Mouse (Mus musculus) heart, adult 11 months (tissue): ENCODE measurements at regions not wholly inside any gene's neighbourhood (a gene's known extent, or its start where the extent isn't known, plus 50 kb on each side); places are given as distances from the start of the nearest gene placed in this dataset.

Experiments used
- DNase-seq: peaks from one replicate; pipeline ENCODE4 v3.0.0; 2022

DNA sequence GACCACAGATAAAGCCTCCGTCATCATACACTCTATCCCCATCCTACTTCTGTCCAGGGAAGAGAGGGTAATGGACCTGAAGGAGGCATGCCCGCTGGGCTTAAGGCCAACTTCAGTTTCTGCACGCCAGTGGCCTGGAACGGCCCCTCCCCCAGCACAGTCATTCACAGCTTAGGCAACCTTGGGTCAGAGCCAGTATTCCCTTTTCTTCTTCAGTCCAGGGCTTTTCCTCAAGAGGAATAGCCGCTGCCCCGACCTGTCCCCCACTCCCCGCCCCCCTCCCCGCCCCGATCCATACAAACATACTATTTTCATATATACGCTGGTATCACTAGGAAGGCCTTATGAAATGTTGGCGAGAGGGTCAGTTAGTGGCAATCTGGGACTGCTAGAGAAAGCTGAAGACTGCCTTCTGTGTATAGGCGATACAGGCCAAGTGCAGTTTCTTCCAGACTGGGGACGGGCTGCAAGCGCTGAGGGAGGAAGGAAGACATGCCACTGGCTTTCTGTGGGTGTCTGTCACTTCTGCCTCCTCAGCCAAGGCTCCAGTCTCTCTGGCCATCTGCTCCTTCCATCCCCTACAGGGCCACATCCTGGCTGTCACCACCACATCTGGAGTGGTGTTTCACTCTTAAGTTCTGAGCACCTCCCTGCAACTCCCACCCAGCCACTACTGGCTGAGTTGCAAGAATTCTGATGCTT is 113.5 kb upstream of the Lemd2 start:
- peak; percentile 98 for DNase-seq

DNA sequence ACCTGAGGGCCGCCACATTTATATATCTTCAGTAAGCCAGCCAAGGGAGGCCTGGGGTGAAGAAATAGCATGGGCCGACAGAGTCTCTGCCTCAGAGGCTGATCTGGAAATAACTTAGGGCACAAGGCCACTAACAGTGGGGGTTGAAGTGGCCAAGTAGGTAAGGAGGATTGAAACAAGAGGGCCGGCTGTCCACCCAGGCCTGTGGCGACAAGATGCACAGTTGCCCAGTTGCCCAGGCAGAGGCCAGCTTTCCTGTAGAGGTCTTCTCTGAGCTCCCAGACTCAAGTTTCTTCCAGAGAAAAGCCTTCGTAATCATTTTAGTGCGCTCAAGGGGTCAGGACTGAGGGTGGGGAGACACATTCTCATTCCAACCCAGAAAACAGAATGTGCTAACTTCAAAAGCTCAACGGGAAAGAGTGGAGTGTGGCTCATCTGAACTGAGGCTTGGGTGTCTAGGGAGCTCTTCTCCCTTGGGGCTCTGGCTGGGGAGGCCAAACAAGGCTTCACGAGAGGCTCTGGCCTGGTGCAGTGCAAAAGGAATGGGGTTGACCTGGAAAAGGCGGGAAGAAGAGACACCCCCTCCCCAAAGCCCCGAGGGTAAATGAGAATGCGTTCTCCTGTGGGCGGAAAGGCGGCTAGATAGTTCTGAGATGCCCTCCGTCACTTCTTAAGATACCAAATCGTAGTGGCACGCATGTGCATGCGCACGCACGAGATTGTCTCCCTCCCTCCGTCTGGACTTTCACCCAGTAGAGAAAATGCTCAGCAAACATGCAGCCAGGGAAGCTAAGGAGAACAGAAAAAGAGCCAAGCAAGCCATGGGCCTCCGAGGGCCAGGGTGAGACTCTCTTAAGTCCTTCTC is 112.7 kb upstream of the Lemd2 start:
- peak; percentile 96 for DNase-seq

DNA sequence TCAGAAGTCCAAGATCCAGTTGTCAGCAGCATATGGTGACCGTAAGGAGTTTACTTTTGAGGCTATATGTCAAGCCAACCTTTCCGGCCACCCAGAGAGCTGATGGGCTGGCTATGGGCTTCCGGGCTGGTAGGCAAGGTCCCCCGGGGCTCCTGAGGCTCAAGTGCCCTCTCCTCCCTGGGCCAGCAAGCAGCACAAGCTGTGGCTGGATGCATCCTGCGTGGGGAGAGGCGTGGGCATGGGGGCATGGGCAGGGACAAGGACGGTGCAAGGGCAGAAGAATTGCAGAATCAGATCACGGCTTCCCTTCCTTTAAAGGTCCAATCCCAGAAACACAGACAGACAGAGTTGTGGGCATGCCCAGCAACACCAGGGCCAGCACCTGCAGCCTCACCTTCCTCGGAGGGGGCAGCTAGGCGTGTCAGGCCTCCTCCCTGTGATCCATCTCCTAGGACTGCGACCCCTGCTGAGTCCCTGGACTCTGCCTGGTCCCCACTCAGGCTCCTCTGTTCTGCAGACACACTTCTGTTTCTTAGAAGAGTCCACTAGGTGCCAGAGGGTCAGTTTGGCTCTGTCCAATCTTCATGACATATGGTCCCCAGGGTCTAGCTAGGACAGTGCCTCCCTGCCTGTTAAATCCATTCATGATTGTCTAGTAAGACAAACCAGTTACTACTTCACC is 111.8 kb upstream of the Lemd2 start:
- DNase-seq, result no peak

DNA sequence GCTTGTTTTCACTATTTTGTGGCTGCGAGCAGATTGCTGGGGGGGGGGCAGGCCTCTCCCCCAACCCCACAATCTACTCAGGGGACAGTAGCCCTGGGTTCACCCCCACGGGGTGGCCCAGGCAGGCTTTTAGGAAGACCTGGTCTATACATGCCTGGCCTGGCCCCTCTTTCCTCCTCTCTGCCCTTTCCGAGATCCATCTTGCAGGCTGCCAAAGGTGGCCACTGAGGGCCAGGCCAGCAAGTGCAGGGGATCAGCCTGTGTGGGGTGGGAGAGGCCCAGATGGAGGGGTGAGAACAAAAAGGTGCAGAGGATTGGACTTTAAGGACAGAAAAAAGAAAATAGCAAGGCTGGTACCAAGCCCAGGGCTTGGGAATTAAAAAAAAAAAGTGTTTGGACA is 111.2 kb upstream of the Lemd2 start:
- no peak for DNase-seq

DNA sequence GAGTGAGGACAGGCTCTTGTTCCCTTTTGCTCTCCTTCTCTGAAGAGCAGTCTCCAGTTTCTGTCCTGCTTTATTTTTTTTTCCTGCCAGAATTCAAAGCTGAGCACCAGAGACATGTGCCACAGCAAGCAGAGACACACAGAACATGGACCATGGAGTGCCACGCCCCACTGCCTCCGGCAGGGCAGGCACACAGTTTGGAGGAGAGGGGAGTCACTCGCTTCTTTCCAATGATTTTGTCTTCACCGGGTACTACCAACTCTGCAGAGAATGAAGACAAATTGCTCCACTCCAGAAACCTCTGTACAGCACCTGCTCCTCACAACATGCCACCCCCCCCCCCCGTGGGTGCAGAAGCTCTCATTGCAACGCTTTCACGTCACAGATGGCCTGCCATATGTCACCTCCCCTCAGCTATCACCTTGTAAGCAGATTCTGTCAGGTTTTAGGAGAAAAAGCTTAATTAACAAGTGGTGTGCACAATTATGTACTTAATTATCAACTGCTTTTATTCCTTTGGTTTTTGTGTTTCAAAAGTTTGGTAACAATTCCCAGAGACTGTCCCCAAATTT is 110.6 kb upstream of the Lemd2 start:
- no peak for DNase-seq

DNA sequence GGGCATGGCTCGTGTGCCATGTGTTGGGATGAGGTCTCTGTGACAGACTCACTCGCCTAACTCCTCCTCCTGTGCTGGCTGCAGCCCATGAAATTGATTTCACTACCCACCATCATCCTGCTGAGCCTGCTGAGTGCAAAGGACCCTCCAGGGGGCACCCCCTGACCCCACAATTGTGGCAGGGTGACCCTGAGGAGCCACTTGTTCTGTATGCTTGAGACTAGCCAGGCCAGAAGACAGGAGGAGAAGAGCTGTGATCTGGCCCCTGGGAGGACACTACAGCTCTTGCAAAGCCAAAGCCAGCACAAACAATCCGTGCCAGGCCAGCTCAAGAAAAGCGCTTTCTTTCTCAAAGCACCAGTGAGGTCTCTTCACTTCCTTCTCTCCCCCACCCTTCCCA is 104.7 kb upstream of the Lemd2 start:
- no peak for DNase-seq

DNA sequence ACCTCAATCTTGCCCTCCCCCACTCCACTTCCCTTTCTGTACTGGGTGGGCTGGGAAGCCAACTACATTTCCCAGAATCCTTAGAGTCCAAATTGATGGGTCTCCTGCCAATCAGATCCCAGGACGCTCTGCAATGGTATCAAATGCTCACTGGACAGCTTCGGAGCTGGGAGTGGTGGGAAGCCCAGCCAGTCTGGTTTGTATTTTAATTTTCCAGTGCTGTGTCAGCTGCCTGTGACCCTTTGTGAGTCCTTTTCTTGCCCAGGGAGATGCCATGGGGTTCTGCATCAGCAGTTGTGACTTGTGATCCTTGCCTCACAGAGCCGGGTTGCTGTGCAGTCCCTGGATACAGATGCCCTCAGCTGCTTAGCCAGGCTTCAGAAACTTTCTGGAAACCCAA is 100.6 kb upstream of the Lemd2 start:
- DNase-seq, result no peak

DNA sequence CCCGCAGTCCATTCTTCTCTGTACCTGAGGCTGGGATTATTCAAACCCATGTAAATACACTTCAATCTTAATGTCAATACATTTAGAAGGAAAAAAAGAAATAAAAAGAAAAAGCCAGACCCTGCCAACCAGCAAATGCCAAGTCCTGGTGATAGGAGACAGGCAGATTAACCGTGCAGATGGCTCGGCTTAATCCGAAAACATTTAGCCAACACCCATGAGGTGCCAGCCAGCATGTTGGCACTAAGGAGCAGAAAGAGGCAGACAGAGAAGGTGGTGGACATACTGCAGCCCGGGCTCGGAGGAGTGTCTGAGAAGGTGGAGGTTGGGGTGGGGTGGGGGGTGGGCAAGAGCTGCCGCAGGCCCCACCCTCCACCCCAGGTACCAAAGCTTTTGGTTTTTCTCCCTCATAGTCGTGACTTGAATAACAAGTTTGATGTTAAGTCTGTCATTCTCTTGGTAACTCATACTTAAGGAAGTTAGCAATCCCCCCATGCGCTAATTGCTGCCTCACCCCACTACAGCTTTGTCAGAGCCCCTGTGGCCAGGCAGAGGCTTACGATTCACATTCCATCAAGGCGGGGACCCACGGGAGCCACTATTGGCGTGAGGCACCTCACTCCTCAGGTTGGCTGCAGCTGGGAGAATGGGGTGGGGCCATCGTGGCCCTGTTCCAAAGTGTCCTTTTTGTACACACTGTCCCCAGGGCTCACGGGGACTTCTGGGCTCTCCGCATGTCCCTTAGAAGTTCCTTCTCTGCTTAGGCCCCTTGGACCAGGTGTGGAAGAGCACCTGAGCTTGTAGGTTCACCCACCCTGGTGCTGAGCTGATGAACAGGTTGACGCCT is 99.6 kb upstream of the Lemd2 start:
- no peak for DNase-seq

DNA sequence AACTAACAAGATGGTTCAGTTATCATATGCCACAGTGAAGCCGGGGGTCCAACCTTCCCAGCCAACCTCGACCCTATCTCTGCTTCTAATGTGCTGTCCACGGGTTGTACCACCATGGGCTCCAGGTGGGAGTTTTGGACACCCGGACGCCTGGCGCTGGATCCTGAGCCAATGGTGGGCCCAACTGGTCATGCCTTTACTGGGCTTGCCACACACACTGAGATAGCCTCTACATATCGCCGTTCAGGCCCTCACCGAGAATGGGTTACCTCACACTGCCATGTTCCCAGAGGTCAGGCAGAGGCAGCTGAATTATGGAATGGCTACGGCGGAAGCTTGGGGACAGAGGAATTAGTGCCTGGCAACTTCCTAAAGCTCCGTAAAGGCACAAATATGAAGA is 98.8 kb upstream of the Lemd2 start:
- DNase-seq, result no peak

DNA sequence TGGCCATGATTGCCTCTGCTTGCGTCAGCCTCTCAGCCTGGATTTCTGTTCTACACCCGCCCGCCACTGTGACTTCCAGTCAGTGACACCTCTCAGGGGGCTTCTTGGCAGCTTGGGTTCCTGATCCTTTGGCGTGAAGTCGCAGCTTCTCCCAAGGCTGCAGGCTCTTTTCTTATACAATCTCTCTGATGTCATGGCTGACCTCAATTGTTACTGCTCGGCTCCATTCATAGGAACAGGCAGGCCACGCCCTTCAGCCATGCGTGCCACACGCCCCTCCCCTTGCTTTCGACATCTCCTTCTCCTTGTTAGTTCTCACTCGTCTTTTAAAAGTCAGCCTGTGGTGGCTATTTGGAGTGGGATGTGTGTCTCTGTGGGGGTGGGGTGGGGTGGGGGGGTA is 97.1 kb upstream of the Lemd2 start:
- no peak for DNase-seq

DNA sequence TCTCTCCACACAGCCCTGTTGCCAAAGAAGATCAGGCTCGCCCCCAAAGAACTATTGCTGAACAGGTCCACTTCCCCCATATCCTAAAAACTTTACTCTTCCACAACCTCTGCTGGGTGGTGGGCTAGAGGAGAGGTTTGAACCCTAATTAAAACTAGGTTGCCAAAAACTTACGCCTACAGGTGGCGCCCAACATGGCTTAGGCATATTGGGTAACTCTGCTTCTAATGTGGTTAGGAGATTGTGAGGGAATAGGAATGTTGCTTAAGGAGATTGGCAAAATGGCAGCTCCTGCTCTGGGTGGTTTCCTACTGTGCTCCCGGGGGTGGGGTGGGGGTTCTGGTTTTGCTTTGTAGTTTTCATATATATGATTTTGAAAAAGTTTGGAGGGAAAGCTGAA is 95.0 kb upstream of the Lemd2 start:
- DNase-seq, result no peak

DNA sequence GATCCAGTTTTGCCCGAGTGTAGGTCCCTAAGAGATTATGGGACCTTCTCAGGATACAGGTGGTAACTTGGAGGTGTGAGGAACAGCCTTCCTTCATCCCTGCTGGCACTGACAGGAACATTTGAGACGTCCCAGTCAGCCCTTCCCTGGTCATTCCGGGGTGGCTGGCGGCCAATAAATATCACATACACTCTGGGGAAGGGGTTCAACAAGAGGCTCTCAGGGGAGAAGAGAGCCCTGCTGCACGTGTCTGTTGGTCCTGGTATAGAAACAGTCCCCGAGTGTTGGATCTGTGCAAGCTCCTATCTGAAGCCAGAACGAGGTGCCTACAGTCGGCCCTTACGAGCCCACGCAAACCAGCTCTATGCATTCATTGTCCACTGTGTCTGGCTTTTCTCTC is 94.1 kb upstream of the Lemd2 start:
- DNase-seq, result no peak

DNA sequence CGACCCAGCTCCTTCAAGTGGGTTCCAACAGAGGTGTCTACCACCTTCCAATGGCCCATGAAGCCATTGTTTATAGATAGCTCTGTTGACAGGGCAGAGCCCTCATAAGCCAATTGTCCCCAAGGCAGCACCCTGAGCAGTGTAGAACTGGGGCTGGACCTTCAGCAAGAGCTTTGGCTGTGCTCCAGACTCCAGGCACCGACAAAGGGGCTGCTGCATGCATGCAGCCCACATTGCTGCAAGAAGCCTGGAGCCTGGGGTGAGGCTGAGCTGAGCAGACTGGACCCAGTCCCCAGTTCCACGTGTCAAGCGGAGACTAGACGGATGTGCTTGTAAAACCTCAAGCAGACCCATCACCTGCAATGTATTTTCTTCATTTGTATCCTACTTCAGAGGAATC is 91.9 kb upstream of the Lemd2 start:
- DNase-seq, result no peak

DNA sequence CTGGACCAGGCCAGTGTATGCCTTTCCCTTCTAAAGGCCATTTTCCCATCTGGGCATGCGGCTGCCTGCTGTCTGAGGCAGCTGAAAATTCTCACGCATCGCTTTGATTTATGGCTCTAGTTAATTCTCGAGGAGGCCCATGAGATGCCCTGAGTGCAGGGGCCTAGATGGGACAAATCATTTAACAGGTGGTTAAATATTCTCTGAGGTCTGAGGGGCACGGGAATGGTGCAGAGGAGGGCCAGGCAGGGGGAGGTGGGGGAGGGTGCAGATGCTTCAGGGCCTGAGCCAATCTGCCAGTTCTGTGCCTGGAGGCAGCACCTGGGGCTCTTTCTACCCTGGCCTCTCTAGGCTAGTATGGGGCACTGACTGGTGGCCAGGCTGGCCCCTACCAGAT is 89.9 kb upstream of the Lemd2 start:
- no peak for DNase-seq

DNA sequence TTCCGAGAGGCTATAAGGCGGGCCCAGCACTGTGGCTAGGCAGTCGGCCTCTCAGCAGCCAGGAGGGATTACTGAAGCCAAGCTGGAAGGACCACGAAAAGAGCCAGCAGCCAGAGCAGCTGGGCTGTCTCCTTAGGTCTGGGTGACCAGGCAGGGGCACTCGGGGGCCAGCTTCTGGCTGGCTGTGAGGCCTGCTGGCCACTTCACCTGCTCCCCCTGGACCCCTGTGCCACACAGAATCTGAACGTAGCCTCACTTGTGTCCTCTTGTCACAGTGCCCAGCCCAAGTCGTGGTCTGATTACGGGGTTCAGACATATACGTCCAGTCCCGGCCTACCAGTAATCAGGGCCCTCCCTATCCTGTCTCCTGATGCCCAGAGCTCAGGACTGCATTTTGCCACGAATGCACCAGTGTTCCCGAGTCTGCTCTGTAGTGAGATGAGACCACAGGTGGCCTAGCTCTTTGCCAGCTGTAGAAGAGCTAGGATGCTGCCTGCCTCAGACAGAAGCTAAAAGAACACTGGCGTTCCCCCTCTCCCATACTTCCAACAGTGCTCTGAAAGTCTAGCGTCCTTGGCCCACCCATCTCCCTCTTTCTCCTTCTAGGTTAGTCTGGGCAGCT is 89.4 kb upstream of the Lemd2 start:
- DNase-seq, result peak; percentile 91

DNA sequence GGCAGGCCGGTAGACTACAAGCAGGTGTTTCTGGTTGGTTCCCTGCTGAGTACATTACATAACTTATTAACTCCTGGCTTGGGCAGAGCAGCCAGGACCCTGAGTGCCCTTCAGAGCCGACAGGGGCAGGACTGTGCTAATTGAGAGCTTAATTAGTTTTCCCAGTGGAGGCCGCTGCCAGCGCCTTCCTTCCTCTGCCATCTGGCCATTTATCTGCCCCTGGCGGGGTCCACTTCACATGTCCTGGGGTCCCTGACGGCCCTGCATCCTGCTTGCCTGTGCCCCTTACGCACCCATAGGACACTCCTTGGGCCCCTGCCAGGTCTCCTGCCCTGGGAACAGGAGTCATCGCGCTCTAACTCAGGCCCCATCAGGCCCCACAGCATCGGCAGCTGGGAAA is 87.4 kb upstream of the Lemd2 start:
- DNase-seq, result peak; percentile 93

DNA sequence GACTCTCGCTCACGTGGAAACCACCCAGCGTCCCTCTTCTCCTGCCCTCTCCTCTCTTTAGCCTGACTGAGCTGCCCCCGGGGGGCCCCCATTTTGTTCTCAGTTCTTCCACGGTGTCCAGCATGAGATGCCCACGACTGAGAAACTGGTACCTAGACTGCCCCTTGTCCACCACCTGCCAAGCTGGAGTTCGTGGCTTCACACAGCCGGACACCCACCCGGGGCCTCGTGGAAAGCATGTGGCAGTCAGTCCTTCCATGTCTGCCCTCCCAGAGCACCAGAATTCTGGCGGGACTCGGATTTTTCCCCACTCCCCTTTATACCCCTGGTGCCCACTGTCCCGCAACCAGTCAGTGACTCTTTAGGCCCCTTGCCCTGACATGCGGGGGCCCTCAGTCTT is 86.9 kb upstream of the Lemd2 start:
- peak; percentile 91 for DNase-seq

DNA sequence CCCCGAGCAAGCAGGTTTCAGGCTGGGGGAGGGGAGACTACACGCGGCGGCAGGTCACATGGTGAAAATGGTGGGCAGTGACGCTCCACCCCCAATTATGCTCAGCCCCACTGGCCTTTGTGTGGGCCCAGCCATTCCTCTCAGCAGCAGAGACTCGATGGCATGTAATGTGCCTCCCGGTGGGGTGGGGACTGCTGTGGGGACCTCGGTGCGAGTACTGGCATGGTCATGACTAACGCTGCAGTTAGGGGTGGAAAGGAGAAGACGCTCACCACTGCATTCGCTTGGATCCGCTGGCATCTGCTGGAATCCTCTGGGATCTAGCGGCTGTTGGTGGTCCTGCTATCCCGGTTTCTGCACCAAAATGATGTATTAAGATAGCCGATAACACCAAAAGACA is 86.0 kb upstream of the Lemd2 start:
- peak; percentile 92 for DNase-seq

DNA sequence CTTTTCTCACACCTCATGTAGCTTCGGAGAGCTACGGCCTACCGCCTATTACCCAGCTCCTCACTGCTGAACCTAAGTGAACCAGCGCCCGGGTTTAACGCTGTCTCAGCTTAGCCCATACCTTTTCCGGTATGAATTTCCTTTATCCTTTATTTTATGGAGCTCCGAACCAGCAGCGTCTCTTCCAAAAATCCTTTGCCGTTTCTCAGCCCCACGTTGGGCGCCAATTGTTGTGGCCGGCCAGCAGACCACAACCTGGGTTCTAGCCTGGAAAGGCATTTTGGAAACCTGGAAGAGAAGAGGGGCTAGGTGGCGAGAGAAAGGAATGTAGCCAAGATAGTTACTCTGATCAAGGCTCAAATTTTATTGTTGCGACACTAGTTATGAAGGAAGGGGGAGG is 85.5 kb upstream of the Lemd2 start:
- peak; percentile 49 for DNase-seq

DNA sequence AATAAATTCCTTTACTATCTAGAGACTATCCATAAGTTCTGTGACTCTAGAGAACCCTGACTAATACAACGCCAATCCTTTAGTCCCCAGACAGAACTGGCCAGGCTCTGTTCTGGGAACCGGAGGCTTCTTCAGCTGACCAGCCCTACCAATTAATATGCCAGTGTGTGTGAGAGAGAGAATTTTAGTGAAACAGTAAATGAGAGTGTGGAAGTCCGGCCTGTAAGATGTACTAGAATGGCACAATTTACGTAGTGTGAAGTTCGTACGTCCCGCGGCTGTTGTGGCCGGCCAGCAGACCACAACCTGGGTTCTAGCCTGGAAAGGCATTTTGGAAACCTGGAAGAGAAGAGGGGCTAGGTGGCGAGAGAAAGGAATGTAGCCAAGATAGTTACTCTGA is 83.7 kb upstream of the Lemd2 start:
- peak; percentile 83 for DNase-seq

DNA sequence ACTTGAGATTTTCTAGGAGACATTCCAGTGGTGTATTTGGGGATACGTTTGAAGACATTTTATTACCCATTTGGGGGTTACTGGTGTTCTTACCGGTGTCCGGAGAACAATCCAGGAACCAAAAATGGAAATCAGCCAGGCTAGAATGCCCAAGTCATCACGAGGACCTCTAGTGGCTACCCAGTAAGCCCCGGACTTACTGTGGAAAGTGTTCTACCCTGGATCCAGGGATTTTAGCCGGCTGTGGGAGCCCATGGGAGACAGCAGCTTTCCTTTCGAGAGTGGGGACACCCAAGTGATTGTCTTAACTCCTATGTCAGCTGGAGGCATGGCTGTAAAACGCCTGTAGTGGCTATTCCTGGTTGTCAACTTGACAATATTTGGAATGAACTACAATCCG is 77.0 kb upstream of the Lemd2 start:
- peak; percentile 87 for DNase-seq
